Mouse (Mus musculus) neural tube, embryonic 15.5 days (tissue): Measurements from ENCODE around the gene Gm9964. TPM values are rescaled to one million over a fixed set of nuclear protein-coding genes. Genes with fewer than 3 reads are reported as not detected.

ENCODE experiments used
- polyA plus RNA-seq: library from polyadenylated mRNA; unstranded; fragments of >200 nt; fragmentation: Nextera tagmentation; extraction: Ambion mirVana; gene quantifications from 2 replicates; pipeline ENCODE4 v1.2.1, GENCODE M21; 2015

Gm9964 gene
- polyA plus RNA-seq, 1 experiment from 2014 or later: not detected

Other genes starting within 250 kb of the Gm9964 start
- 4.5 and 5.8 TPM in 2 replicates for gene Ksr1, start 150.5 kb downstream of the Gm9964 start, polyA plus RNA-seq
- gene Wsb1, start 42.2 kb downstream of the Gm9964 start, polyA plus RNA-seq: 415 and 444 TPM in 2 replicates
- gene Nf1, start 42.8 kb upstream of the Gm9964 start, polyA plus RNA-seq: 5.4 and 5.6 TPM in 2 replicates
- 12.6 and 14.5 TPM in 2 replicates for gene Omg, start 207.2 kb upstream of the Gm9964 start, polyA plus RNA-seq
- gene Evi2b, start 226.9 kb upstream of the Gm9964 start, polyA plus RNA-seq: 0.40 and 2.5 TPM in 2 replicates
- gene Evi2, start 233.7 kb upstream of the Gm9964 start, polyA plus RNA-seq: 0.58 and 0.83 TPM in 2 replicates
- 2.8 and 5.5 TPM in 2 replicates for gene Evi2a, start 233.7 kb upstream of the Gm9964 start, polyA plus RNA-seq